Mouse (Mus musculus): ENCODE measurements around the gene Prkn. TPM values are rescaled to one million over a fixed set of nuclear protein-coding genes. Genes with fewer than 3 reads are reported as not detected.

Gene Prkn
- polyA plus RNA-seq, 1 experiment = not detected

DNA sequence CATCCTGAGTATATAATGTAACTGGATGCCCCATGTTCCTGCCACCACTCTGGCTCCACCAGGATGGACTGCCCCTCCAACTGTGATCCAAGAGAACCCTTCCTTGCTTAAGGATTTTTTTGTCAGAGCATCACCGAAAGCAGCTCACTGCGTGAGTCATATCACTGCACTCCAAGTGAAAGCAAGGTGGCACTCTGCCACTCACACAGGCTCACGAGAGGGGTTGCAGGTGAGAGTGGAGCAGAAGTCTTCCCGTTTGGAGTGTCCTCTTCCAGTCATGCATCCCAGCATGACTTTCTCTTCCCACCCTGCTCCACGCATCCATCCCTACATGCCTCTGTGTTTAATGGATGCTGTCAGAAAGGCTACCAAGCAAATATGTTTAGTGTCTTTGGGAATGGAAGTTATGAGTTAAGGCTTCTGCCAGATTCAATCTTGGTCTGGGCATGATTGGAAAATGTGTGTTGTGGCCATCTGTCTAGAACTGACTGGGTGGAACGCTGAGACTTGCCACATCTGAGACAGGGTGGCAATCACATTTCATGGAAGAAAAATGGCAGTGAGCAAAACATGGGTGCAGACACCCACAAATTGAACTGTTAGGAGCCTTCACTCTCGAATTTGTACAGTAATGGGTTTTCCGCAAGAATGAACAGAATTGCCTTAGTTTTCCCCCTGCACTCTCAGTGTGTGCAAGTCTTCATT lies 778.9 kb downstream of the Prkn start:
- TF ChIP-seq MYOD1 (IDR thresholded peaks at IDR 0.05; ENCODE audit: control insufficient read depth, insufficient read length, low read depth) (no peak), CEBPB (IDR thresholded peaks at IDR 0.05; ENCODE audit: low read depth) (no peak), MAX (IDR thresholded peaks at IDR 0.05) (no peak), FOSL1 (IDR thresholded peaks at IDR 0.05; ENCODE audit: insufficient read depth, low read length, poor library complexity, severe bottlenecking) (no peak), MYOG (IDR thresholded peaks at IDR 0.05; ENCODE audit: control insufficient read depth, extremely low read depth, insufficient read length) (no peak)
- Histone ChIP-seq H3K79me3 (ENCODE audit: low read depth) (no peaks in the 10 kb centered on the region), H3K4me3 (ENCODE audit: insufficient read depth, poor library complexity, severe bottlenecking) (no peak overlapping the region), H3K79me2 (ENCODE audit: control insufficient read depth, insufficient read depth) (no peaks in the 10 kb centered on the region), H3K36me3 (ENCODE audit: control insufficient read depth, insufficient read depth) (no peaks in the 10 kb centered on the region), H3K27me3 (ENCODE audit: control insufficient read depth, insufficient read depth, insufficient read length) (no peaks in the 10 kb centered on the region), H3ac (ENCODE audit: control insufficient read depth, insufficient read length, low read depth) (no peak overlapping the region)

- no peak overlapping the region for H3K4me3 ChIP-seq (ENCODE audit: insufficient read depth, poor library complexity, severe bottlenecking)
- H3K36me3 ChIP-seq (ENCODE audit: control insufficient read depth, insufficient read depth) = no peaks in the 10 kb centered on the region
- TF ChIP-seq CEBPB (IDR thresholded peaks at IDR 0.05; ENCODE audit: low read depth) (no peak), FOSL1 (IDR thresholded peaks at IDR 0.05; ENCODE audit: insufficient read depth, low read length, poor library complexity, severe bottlenecking) (no peak), USF1 (IDR thresholded peaks at IDR 0.05; ENCODE audit: low read depth) (no peak), MYOD1 (IDR thresholded peaks at IDR 0.05; ENCODE audit: control insufficient read depth, insufficient read length, low read depth) (no peak), CTCF (IDR thresholded peaks at IDR 0.05; ENCODE audit: control insufficient read depth, insufficient read depth, insufficient read length) (no peak), MAX (IDR thresholded peaks at IDR 0.05) (no peak), MYOG (IDR thresholded peaks at IDR 0.05; ENCODE audit: control insufficient read depth, extremely low read depth, insufficient read length) (no peak)
- no peaks in the 10 kb centered on the region for H3K79me2 ChIP-seq (ENCODE audit: control insufficient read depth, insufficient read depth)
- H3K79me3 ChIP-seq (ENCODE audit: low read depth) = no peaks in the 10 kb centered on the region
- H3K27me3 ChIP-seq (ENCODE audit: control insufficient read depth, insufficient read depth, insufficient read length) = no peaks in the 10 kb centered on the region
- no peak overlapping the region for H3ac ChIP-seq (ENCODE audit: control insufficient read depth, insufficient read length, low read depth)
Observed at GRCm38 (mm10) chr17:11620770-11621169, 780.6 kb downstream of the Prkn start.

GRCm38 (mm10) chr17:11621492-11621891 lies 781.3 kb downstream of the Prkn start:
- Histone ChIP-seq H3K79me3 (ENCODE audit: low read depth) (no peaks in the 10 kb centered on the region), H3K79me2 (ENCODE audit: control insufficient read depth, insufficient read depth) (no peaks in the 10 kb centered on the region), H3K36me3 (ENCODE audit: control insufficient read depth, insufficient read depth) (no peaks in the 10 kb centered on the region), H3K4me3 (ENCODE audit: insufficient read depth, poor library complexity, severe bottlenecking) (no peak overlapping the region), H3ac (ENCODE audit: control insufficient read depth, insufficient read length, low read depth) (no peak overlapping the region), H3K27me3 (ENCODE audit: control insufficient read depth, insufficient read depth, insufficient read length) (no peaks in the 10 kb centered on the region)
- TF ChIP-seq MAX (IDR thresholded peaks at IDR 0.05) = no peak
- no peak for TF ChIP-seq USF1 (IDR thresholded peaks at IDR 0.05; ENCODE audit: low read depth)
- TF ChIP-seq MYOD1 (IDR thresholded peaks at IDR 0.05; ENCODE audit: control insufficient read depth, insufficient read length, low read depth) = no peak
- no peak for TF ChIP-seq CTCF (IDR thresholded peaks at IDR 0.05; ENCODE audit: control insufficient read depth, insufficient read depth, insufficient read length)
- TF ChIP-seq FOSL1 (IDR thresholded peaks at IDR 0.05; ENCODE audit: insufficient read depth, low read length, poor library complexity, severe bottlenecking) = no peak
- no peak for TF ChIP-seq CEBPB (IDR thresholded peaks at IDR 0.05; ENCODE audit: low read depth)
- no peak for TF ChIP-seq MYOG (IDR thresholded peaks at IDR 0.05; ENCODE audit: control insufficient read depth, extremely low read depth, insufficient read length)

- H3K79me2 ChIP-seq (ENCODE audit: control insufficient read depth, insufficient read depth) = no peaks in the 10 kb centered on the region
- no peaks in the 10 kb centered on the region for H3K79me3 ChIP-seq (ENCODE audit: low read depth)
- no peaks in the 10 kb centered on the region for H3K36me3 ChIP-seq (ENCODE audit: control insufficient read depth, insufficient read depth)
- H3K4me3 ChIP-seq (ENCODE audit: insufficient read depth, poor library complexity, severe bottlenecking) = no peak overlapping the region
- no peaks in the 10 kb centered on the region for H3K27me3 ChIP-seq (ENCODE audit: control insufficient read depth, insufficient read depth, insufficient read length)
- TF ChIP-seq MAX (IDR thresholded peaks at IDR 0.05) (no peak), MYOD1 (IDR thresholded peaks at IDR 0.05; ENCODE audit: control insufficient read depth, insufficient read length, low read depth) (no peak), FOSL1 (IDR thresholded peaks at IDR 0.05; ENCODE audit: insufficient read depth, low read length, poor library complexity, severe bottlenecking) (no peak), CEBPB (IDR thresholded peaks at IDR 0.05; ENCODE audit: low read depth) (no peak), MYOG (IDR thresholded peaks at IDR 0.05; ENCODE audit: control insufficient read depth, extremely low read depth, insufficient read length) (no peak), USF1 (IDR thresholded peaks at IDR 0.05; ENCODE audit: low read depth) (no peak), CTCF (IDR thresholded peaks at IDR 0.05; ENCODE audit: control insufficient read depth, insufficient read depth, insufficient read length) (no peak)
- H3ac ChIP-seq (ENCODE audit: control insufficient read depth, insufficient read length, low read depth) = no peak overlapping the region
Observed at GRCm38 (mm10) chr17:11626306-11626705, 786.1 kb downstream of the Prkn start.

DNA sequence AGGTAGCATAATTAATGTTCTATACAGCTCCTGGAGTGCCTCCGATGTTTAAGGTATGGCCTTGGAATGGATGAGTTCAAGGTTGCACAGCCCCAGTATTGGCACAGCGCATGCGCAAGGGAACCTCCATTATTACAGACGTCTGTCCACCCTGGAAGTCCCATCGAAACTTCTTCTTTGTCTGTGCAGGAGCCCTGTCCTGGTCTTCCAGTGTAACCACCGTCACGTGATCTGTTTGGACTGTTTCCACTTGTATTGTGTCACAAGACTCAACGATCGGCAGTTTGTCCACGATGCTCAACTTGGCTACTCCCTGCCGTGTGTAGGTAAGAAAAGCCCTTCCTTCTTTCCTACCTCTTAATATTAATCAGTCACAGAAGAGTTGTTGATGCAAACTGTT lies 794.9 kb downstream of the Prkn start:
- TF ChIP-seq MYOD1 (IDR thresholded peaks at IDR 0.05; ENCODE audit: control insufficient read depth, insufficient read length, low read depth) = no peak
- Histone ChIP-seq H3K79me2 (ENCODE audit: control insufficient read depth, insufficient read depth) (no peaks in the 10 kb centered on the region), H3K36me3 (ENCODE audit: control insufficient read depth, insufficient read depth) (no peaks in the 10 kb centered on the region), H3K79me3 (ENCODE audit: low read depth) (no peaks in the 10 kb centered on the region), H3ac (ENCODE audit: control insufficient read depth, insufficient read length, low read depth) (no peak overlapping the region), H3K27me3 (ENCODE audit: control insufficient read depth, insufficient read depth, insufficient read length) (no peaks in the 10 kb centered on the region), H3K4me3 (ENCODE audit: insufficient read depth, poor library complexity, severe bottlenecking) (no peak overlapping the region)

DNA sequence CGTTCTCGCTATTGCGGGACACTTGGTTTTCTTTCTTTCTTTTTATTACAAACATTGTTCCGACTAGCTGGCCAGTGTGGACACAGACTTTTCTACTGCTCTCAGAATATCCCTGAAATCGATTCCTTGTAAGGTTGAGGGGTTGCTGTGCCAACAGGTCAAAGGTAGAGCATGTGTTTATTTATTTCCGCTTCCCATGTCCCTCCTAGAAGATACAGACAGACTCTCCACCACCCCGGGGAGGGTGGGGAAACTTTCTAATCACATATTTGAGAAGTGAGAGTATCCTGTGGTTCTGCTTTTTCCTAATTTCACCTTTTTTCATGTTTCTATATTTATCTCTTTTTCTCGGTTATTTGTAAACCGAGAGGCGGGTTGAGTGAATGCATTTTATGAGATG lies 797.5 kb downstream of the Prkn start:
- no peaks in the 10 kb centered on the region for H3K79me3 ChIP-seq (ENCODE audit: low read depth)
- H3K27me3 ChIP-seq (ENCODE audit: control insufficient read depth, insufficient read depth, insufficient read length) = no peaks in the 10 kb centered on the region
- no peaks in the 10 kb centered on the region for H3K36me3 ChIP-seq (ENCODE audit: control insufficient read depth, insufficient read depth)
- no peak overlapping the region for H3K4me3 ChIP-seq (ENCODE audit: insufficient read depth, poor library complexity, severe bottlenecking)
- TF ChIP-seq CEBPB (IDR thresholded peaks at IDR 0.05; ENCODE audit: low read depth) (no peak), MYOD1 (IDR thresholded peaks at IDR 0.05; ENCODE audit: control insufficient read depth, insufficient read length, low read depth) (no peak), USF1 (IDR thresholded peaks at IDR 0.05; ENCODE audit: low read depth) (no peak)
- H3ac ChIP-seq (ENCODE audit: control insufficient read depth, insufficient read length, low read depth) = no peak overlapping the region
- H3K79me2 ChIP-seq (ENCODE audit: control insufficient read depth, insufficient read depth) = no peaks in the 10 kb centered on the region
